Mouse (Mus musculus): ENCODE results near the gene Creb3l2. TPM values are rescaled to one million over a fixed set of nuclear protein-coding genes. Genes with fewer than 3 reads are reported as not detected.

Gene Creb3l2
- polyA plus RNA-seq (2016; fragmentation: Nextera tagmentation; extraction: Ambion mirVana) = 9.4 and 9.6 TPM in 2 replicates

DNA sequence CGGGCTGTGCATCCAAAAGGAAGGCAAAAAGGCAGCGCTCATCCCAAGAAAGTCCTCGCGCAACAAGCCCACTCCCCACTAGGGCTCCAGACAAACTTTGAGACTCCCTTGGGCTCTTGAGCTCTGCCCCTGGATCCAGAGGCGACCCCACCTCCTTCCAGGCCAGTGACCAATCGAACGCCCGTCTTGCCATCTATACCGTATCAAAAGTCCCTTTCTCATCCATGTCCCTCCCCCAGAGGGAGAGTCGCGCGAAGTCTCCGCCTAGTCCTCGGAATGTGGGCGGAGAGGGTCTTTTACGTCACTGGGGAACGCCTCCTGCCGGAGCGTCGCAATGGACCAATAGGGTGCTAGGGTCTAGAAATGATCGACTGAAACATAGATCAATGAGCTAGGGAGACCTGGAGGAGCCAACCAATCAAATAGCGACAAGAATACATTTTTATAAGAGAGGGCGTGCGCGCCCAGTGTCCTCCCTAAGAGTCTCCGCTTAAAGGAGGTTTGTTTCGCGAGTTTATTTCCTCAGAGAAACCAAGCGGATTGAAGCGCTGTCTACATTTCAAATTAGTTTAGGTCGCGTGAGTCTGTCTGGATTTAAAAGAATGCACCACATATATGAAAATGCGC lies at the start of gene Creb3l2:
TSS of gene Creb3l2 (minus strand) at position 106 of the 627 bp plus-strand sequence.
- Histone ChIP-seq H3K4me2 (replicated peaks) (peak within 1 kb of the TSS; percentile 90), H3K9ac (peak within 1 kb of the TSS; percentile 79), H3K27me3 (replicated peaks) (no peaks in the 10 kb centered on the region), H3K9me3 (0 out of 2 replicates have a peak, but pooled peaks cover 4% of the 10 kb centered on the region), H3K4me3 (peak within 1 kb of the TSS; percentile 77), H3K27ac (0 out of 2 replicates have a peak within 1 kb of the TSS, but pooled peaks have one; percentile 42), H3K4me1 (peaks cover 8% of the 10 kb centered on the region; the same call in 1 of the 2 replicates), H3K36me3 (no peaks in the 10 kb centered on the region)
- ATAC-seq (ENCODE audit: low FRiP score, low read depth) = peak; percentile 99
- under 1% methylated on average over 33 of the region's 33 CpGs for WGBS

DNA sequence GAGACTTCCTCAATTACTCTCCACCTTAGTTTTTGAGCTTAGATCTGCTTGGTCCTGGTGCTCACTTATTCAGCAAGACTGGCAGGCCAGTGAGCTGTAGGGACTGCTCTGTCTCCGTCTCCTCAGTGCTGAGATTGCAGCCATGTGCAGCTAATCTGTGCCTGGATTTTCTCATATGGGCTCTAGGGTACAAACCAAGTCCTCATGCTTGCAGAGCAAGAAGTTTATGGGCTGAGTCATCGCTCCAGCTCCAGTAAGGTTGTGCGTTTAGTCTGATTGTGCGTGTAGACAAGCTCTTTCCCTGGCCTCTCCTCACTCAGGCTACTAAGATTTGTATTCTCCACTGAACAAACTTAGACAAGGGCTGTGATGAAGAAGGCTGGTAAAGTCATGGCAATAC lies 44.6 kb upstream of the Creb3l2 start:
- Histone ChIP-seq H3K4me2 (replicated peaks) (no peak overlapping the region), H3K9me3 (no peaks in the 10 kb centered on the region), H3K9ac (no peak overlapping the region), H3K4me3 (no peak overlapping the region), H3K27me3 (replicated peaks) (no peaks in the 10 kb centered on the region), H3K4me1 (no peaks in the 10 kb centered on the region), H3K36me3 (no peaks in the 10 kb centered on the region), H3K27ac (no peak overlapping the region)
- ATAC-seq (ENCODE audit: low FRiP score, low read depth) = no peak
- WGBS = 84% methylated on average over 4 of the region's 4 CpGs

DNA sequence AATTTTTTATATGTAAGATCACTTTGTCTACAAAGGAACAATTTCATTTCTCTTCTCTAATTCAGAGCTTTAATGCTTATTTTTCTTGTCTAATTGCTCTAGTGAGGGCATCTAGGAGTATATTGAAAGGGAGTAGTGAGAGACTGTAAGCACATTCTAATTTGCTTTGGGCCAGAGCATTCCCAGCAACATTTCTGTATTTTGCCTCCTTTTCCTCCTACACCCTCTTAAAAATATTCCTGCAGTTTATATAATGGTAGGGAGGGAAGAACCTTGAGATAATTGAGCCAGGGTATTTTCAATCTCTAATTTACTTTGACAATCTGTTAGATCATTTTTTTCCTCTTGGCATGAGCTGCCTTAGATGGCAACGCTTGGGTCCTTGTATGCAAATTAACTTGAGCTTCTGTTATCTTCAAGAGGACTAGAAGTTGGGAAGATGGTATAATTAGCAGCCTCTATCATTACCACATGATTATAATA lies 42.7 kb upstream of the Creb3l2 start:
- ATAC-seq (ENCODE audit: low FRiP score, low read depth) = no peak
- WGBS = 78% methylated on average over 1 of the region's 1 CpGs

DNA sequence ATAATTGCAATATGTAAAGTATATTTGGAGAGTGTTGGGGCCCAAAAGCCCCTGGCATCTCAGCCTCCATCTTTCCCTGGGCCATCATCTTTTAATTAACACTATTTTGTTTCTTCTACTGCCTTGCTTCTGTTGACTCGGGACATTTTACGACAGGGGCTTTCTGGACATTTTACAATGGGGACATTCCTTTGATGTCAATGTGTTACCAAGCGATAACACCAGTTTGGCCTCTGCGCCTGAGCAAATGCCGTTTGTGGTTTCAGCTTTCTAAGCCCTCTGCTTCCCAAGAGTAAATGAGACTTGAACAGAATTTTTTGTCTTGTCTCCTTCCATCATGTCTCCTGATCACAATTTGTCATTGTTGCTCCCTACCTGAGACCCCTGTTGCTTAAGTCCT lies 41.3 kb upstream of the Creb3l2 start:
- Histone ChIP-seq H3K4me2 (replicated peaks) (no peak overlapping the region), H3K9me3 (no peaks in the 10 kb centered on the region), H3K36me3 (no peaks in the 10 kb centered on the region), H3K4me1 (no peaks in the 10 kb centered on the region), H3K4me3 (no peak overlapping the region), H3K9ac (no peak overlapping the region), H3K27ac (no peak overlapping the region), H3K27me3 (replicated peaks) (no peaks in the 10 kb centered on the region)
- 12% methylated on average over 5 of the region's 5 CpGs for WGBS
- ATAC-seq (ENCODE audit: low FRiP score, low read depth) = no peak

More for the DNA sequence above, 42.7 kb upstream of the Creb3l2 start:
- H3K4me1 ChIP-seq = no peaks in the 10 kb centered on the region
- H3K36me3 ChIP-seq = no peaks in the 10 kb centered on the region
- no peaks in the 10 kb centered on the region for H3K27me3 ChIP-seq (replicated peaks)
- no peaks in the 10 kb centered on the region for H3K9me3 ChIP-seq
- no peak overlapping the region for H3K4me2 ChIP-seq (replicated peaks)
- no peak overlapping the region for H3K4me3 ChIP-seq
- H3K9ac ChIP-seq = no peak overlapping the region
- no peak overlapping the region for H3K27ac ChIP-seq

DNA sequence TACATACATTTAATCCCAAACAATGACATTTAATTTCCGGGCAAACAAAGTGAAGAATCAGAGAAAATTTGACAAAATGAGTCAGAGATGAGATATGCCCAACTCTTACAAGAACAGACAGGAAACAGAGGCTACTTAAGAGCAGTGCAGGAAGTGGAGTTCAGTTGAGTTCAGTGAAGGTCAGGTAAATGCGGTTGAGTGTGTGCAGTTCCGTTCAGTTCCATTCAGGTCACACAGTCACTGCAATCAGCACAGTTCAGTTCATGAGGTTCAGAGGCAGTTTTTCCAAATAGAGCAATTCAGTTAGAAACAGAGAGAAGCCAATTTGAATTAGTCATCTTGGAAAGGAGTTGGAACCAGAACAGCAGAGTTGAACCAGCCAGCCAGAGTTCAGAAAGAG lies 39.2 kb upstream of the Creb3l2 start:
- Histone ChIP-seq H3K36me3 (no peaks in the 10 kb centered on the region), H3K27me3 (replicated peaks) (no peaks in the 10 kb centered on the region), H3K4me1 (no peaks in the 10 kb centered on the region), H3K27ac (no peak overlapping the region), H3K4me3 (no peak overlapping the region), H3K4me2 (replicated peaks) (no peak overlapping the region), H3K9ac (no peak overlapping the region), H3K9me3 (no peaks in the 10 kb centered on the region)
- ATAC-seq (ENCODE audit: low FRiP score, low read depth) = no peak
- 95% methylated on average over 3 of the region's 3 CpGs for WGBS

DNA sequence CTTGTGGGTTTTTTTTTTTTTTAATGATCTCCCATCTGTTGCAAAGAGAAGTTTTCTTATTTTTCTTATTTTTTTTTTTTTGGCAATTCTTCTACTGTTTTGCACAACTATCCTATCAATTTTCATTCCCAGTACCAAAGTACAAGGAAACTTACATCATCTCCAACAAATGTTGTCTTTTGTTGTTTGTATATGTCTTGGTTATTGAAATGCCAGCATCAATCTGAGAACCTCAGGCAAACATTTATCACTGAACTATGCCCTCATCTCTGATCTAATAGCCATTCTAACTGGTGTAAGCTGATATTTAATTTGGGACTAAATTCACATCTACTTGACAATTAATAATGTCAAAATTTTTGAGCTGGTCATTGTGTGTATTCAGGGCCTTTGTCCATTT lies 38.1 kb upstream of the Creb3l2 start:
- Histone ChIP-seq H3K4me1 (no peaks in the 10 kb centered on the region), H3K4me3 (no peak overlapping the region), H3K9ac (no peak overlapping the region), H3K36me3 (no peaks in the 10 kb centered on the region), H3K27ac (no peak overlapping the region), H3K9me3 (no peaks in the 10 kb centered on the region), H3K27me3 (replicated peaks) (no peaks in the 10 kb centered on the region), H3K4me2 (replicated peaks) (no peak overlapping the region)
- no peak for ATAC-seq (ENCODE audit: low FRiP score, low read depth)

DNA sequence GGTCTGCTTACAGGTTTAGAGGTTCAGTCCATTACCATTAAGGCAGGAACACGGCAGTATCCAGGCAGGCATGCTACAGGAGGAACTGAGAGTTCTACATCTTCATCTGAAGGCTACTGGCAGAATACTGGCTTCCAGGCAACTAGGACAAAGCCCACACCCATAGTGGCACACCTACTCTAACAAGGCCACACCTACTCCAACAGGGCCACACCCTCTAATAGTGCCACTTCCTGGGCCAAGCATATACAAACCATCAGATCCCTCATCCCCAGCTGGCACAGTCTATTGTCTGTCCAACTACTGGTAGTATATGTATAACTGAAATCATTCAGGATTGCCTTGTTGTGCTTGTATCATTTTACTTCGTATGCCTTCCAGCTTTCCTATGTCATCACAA lies 36.5 kb upstream of the Creb3l2 start:
- H3K4me3 ChIP-seq = no peak overlapping the region
- H3K27ac ChIP-seq = no peak overlapping the region
- H3K9me3 ChIP-seq = peaks cover 3% of the 10 kb centered on the region; the same call in 1 of the 2 replicates
- no peak for ATAC-seq (ENCODE audit: low FRiP score, low read depth)
- no peaks in the 10 kb centered on the region for H3K4me1 ChIP-seq
- no peak overlapping the region for H3K9ac ChIP-seq
- 93% methylated on average over 2 of the region's 2 CpGs for WGBS
- no peaks in the 10 kb centered on the region for H3K27me3 ChIP-seq (replicated peaks)
- H3K36me3 ChIP-seq = no peaks in the 10 kb centered on the region
- no peak overlapping the region for H3K4me2 ChIP-seq (replicated peaks)

DNA sequence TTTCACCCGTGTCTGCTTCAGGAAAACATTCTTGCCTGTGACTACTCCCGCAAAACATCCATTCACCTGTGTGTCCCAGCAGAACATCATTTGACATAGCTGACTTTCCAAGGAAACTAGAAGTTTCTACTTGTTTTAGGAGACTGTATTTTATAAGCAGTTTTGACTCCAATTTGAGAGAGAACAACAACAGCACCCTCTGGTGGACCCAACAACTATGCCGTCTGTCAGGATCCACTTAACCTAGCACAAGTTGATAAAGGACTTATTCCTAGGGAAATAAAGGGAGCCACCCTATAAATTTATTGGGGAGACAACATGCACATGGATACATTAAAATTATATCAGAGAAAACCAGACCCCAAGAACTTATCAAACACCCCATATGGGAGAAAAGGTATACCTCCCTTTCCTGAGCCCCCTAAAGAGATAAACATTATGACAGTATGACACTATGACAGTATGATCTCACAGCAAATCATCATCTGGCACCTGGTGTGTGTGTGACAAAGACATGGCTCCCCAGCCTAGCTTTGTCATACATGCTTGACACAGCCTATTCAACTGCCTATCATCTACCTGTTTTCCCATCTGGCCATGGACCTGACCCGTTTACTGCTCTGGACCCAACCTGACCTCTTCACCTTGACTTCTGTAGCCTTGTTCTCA lies 31.9 kb upstream of the Creb3l2 start:
- no peak overlapping the region for H3K4me3 ChIP-seq
- H3K36me3 ChIP-seq = no peaks in the 10 kb centered on the region
- peaks cover 7% of the 10 kb centered on the region; the same call in 1 of the 2 replicates for H3K9me3 ChIP-seq
- no peak overlapping the region for H3K4me2 ChIP-seq (replicated peaks)
- no peak overlapping the region for H3K27ac ChIP-seq
- H3K4me1 ChIP-seq = no peaks in the 10 kb centered on the region
- no peak for ATAC-seq (ENCODE audit: low FRiP score, low read depth)
- H3K9ac ChIP-seq = no peak overlapping the region
- no peaks in the 10 kb centered on the region for H3K27me3 ChIP-seq (replicated peaks)
- WGBS = 96% methylated on average over 4 of the region's 4 CpGs

DNA sequence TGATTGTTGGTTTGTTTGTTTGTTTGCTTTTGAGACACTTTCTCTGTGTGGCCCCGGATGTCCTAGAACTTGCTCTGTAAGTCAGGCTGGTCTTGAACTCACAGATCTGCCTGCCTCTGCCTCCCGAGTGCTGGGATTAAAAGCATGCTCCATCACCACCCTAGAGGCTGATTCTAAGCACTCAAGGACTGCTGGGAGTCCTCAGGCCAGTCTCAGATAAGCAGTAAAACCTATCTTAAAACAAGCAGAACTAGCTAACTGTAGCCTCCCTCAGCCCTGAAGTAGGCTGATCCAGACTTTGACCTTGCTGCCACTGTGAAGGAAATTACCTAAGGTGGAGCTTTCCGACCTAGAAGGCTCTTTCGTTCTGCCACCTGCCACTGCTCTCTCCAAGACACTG lies 28.3 kb upstream of the Creb3l2 start:
- no peak overlapping the region for H3K27ac ChIP-seq
- WGBS = 74% methylated on average over 4 of the region's 4 CpGs
- no peaks in the 10 kb centered on the region for H3K27me3 ChIP-seq (replicated peaks)
- H3K4me3 ChIP-seq = no peak overlapping the region
- no peaks in the 10 kb centered on the region for H3K4me1 ChIP-seq
- H3K4me2 ChIP-seq (replicated peaks) = no peak overlapping the region
- peaks cover 7% of the 10 kb centered on the region; the same call in 1 of the 2 replicates for H3K9me3 ChIP-seq
- no peak overlapping the region for H3K9ac ChIP-seq
- no peaks in the 10 kb centered on the region for H3K36me3 ChIP-seq
- ATAC-seq (ENCODE audit: low FRiP score, low read depth) = no peak

DNA sequence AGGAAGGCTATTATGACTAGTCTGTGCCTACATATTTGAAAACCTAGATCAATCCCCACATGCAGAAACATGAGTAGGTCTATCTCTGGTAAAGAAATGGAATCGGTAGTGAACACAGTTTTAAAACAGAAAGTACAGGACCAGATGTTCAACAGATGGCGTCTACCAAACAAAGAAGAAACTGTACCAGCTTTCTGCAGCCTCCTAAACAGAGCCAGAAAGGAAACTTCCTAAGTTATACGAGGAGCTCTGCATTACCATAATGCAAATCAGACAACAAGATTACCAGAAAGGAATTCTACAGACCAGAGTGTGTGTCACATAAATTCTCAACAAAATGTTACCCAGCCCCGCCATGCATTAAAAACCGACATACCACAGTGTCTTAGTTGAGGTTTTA lies 23.9 kb upstream of the Creb3l2 start:
- Histone ChIP-seq H3K36me3 (no peaks in the 10 kb centered on the region), H3K9me3 (no peaks in the 10 kb centered on the region), H3K27ac (no peak overlapping the region), H3K9ac (no peak overlapping the region), H3K4me2 (replicated peaks) (no peak overlapping the region), H3K27me3 (replicated peaks) (no peaks in the 10 kb centered on the region), H3K4me3 (no peak overlapping the region), H3K4me1 (no peaks in the 10 kb centered on the region)
- ATAC-seq (ENCODE audit: low FRiP score, low read depth) = no peak
- WGBS = 64% methylated on average over 5 of the region's 5 CpGs

DNA sequence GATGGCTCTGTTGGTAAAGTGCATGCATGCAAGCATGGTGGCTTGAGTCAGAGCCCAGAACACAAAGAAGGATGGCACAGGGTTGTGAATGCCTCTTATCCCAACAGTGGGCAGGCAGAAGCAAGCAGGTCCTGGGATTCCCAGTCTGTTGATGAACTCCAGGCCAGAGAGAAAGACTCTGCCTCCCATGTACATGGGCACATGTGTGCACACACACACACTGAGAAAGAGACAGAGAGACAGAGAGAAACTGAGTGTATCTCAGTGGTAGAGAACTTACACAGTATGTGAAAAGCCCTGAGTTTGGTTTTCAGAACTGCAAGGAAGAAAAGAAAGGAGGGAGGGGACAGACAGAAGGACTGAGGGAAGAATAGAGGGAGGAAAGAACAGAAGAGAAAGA lies 23.4 kb upstream of the Creb3l2 start:
- Histone ChIP-seq H3K36me3 (no peaks in the 10 kb centered on the region), H3K9me3 (no peaks in the 10 kb centered on the region), H3K4me2 (replicated peaks) (no peak overlapping the region), H3K4me3 (no peak overlapping the region), H3K27me3 (replicated peaks) (no peaks in the 10 kb centered on the region), H3K9ac (no peak overlapping the region), H3K27ac (no peak overlapping the region), H3K4me1 (no peaks in the 10 kb centered on the region)
- ATAC-seq (ENCODE audit: low FRiP score, low read depth) = no peak

DNA sequence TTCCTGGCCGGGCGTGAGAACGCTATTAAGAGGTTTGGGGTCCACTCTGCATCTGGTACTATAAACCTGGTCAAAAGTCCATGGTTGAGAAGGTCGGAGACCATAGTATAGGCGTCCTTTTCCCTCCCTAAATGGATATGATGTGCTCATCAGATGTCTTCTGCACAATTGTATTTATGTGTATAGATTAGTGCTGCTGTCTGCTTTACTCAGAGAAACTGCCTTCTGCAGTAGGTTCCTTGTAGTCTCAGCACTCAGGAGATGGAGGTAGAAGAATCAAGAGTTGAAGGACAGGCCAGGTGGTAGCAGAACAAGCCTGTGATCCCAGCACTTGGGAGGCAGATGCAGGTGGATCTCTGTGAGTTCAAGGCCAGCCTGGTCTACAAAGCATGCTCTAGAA lies 22.6 kb upstream of the Creb3l2 start:
- Histone ChIP-seq H3K27ac (no peak overlapping the region), H3K36me3 (no peaks in the 10 kb centered on the region), H3K27me3 (replicated peaks) (no peaks in the 10 kb centered on the region), H3K4me2 (replicated peaks) (peak overlapping the region; percentile 60), H3K4me3 (peak overlapping the region; percentile 31), H3K9me3 (no peaks in the 10 kb centered on the region), H3K9ac (peak overlapping the region; percentile 29; the same call in 1 of the 2 replicates), H3K4me1 (no peaks in the 10 kb centered on the region)
- peak; percentile 53; the same call in 1 of the 2 replicates for ATAC-seq (ENCODE audit: low FRiP score, low read depth)
- 9% methylated on average over 5 of the region's 5 CpGs for WGBS

Data from neural tube, embryonic 12.5 days (tissue).